Mouse (Mus musculus) neutrophil, adult 5-6 weeks (primary cell): ENCODE measurements around the gene Hoxd4. TPM values are rescaled to one million over a fixed set of nuclear protein-coding genes. Genes with fewer than 3 reads are reported as not detected.

Experiments
- ATAC-seq: fragments of 151-379, 151-347 bp; 2 replicates; pipeline ENCODE4 v1.8.0; 2017; ENCODE audit warnings: mild to moderate bottlenecking, moderate TSS enrichment; ENCODE audit not compliant: insufficient number of reproducible peaks, poor library complexity, low FRiP score, severe bottlenecking; ENCODE audit errors: extremely low read depth
- total RNA-seq: library from RNA; stranded (forward); fragments of 200-1000 nt; gene quantifications from 2 replicates; pipeline ENCODE4 v1.2.3, GENCODE M21; 2017

The Hoxd4 gene
- total RNA-seq, 1 experiment from 2014 or later: not detected

GRCm38 (mm10) chr2:74702820-74703219 lies 8.9 kb upstream of the Hoxd4 start:
- ATAC-seq: no peak

GRCm38 (mm10) chr2:74703317-74703716 lies 8.4 kb upstream of the Hoxd4 start:
- ATAC-seq: no peak

- no peak for ATAC-seq
Observed at GRCm38 (mm10) chr2:74703720-74704392, 7.9 kb upstream of the Hoxd4 start.

GRCm38 (mm10) chr2:74704393-74704998 lies 7.2 kb upstream of the Hoxd4 start, which contains the start of gene Hoxd8:
TSS of gene Hoxd8 (plus strand) at chr2:74704615.
- ATAC-seq: no peak

- ATAC-seq: no peak
Observed at GRCm38 (mm10) chr2:74704999-74705466, 6.7 kb upstream of the Hoxd4 start.

GRCm38 (mm10) chr2:74705467-74706089 lies 6.2 kb upstream of the Hoxd4 start:
- ATAC-seq: no peak

GRCm38 (mm10) chr2:74706393-74706960 lies 5.3 kb upstream of the Hoxd4 start:
- no peak for ATAC-seq

- no peak for ATAC-seq
Observed at GRCm38 (mm10) chr2:74707599-74707998, 4.1 kb upstream of the Hoxd4 start.

GRCm38 (mm10) chr2:74708676-74709075 lies 3.1 kb upstream of the Hoxd4 start:
- ATAC-seq: no peak

GRCm38 (mm10) chr2:74709465-74710419 lies 2.0 kb upstream of the Hoxd4 start:
- ATAC-seq: no peak

- no peak for ATAC-seq
Observed at GRCm38 (mm10) chr2:74710929-74711543, 693 bp upstream of the Hoxd4 start.

GRCm38 (mm10) chr2:74713239-74714150 lies 1.8 kb downstream of the Hoxd4 start:
- ATAC-seq: no peak

GRCm38 (mm10) chr2:74714156-74714789 lies 2.5 kb downstream of the Hoxd4 start:
- ATAC-seq: no peak

GRCm38 (mm10) chr2:74714881-74715280 lies 3.2 kb downstream of the Hoxd4 start:
- no peak for ATAC-seq

- no peak for ATAC-seq
Observed at GRCm38 (mm10) chr2:74715504-74716241, 3.9 kb downstream of the Hoxd4 start.

- ATAC-seq: no peak
Observed at GRCm38 (mm10) chr2:74720384-74720783, 8.7 kb downstream of the Hoxd4 start.
